ENCODE assay signal across 30 mouse cellular contexts in genomic region chr2:73070449-73071076, GRCm38 (mm10).
DNase-seq lines count a peak whose midpoint lies in the region; ATAC-seq and TF ChIP-seq lines count a peak whose summit lies in the region.
"Had no signal": no experiment of that assay in that cellular context is flagged by ENCODE, and none has a peak within 500 bp of the region (broad histone marks: within the 10 kb centered on the region; RNA-seq: fewer than 3 reads in every experiment).

No protein-coding gene starts in this region.

- no peak for TF ChIP-seq POLR2A in brain, embryonic 14.5 days (IDR thresholded peaks at IDR 0.05; ENCODE audit: borderline replicate concordance, extremely low read depth, insufficient read depth, insufficient read length, poor library complexity, severe bottlenecking)

- H3K4me2 ChIP-seq in neural tube, embryonic 15.5 days = no peak overlapping the region
- no peak overlapping the region for H3K4me2 ChIP-seq in forebrain, embryonic 11.5 days (ENCODE audit: low read depth, low read length, severe bottlenecking)
- H3K4me2 ChIP-seq: embryonic facial prominence, embryonic 13.5 days; forebrain, embryonic 13.5 days; heart, embryonic 13.5 days; hindbrain, embryonic 14.5 days had no signal

- 36% methylated on average over 10 of the region's 10 CpGs for WGBS in neural tube, embryonic 15.5 days
- 38% methylated on average over 10 of the region's 10 CpGs for WGBS in forebrain, embryonic 11.5 days

- TF ChIP-seq CTCF in E14TG2a.4 (conservative IDR thresholded peaks at IDR 0.05; ENCODE audit: low read length) = no peak
- no peak for TF ChIP-seq CTCF in brain, embryonic 14.5 days (IDR thresholded peaks at IDR 0.05; ENCODE audit: borderline replicate concordance, extremely low read depth, insufficient read depth, insufficient read length)

- no peak overlapping the region for H3K27ac ChIP-seq in ES-E14 (ENCODE audit: insufficient read depth, low read depth, low read length, poor library complexity, severe bottlenecking)
- no peak overlapping the region for H3K27ac ChIP-seq in neural tube, embryonic 15.5 days (replicated peaks)
- no peak overlapping the region for H3K27ac ChIP-seq in forebrain, embryonic 11.5 days (ENCODE audit: low read depth, low read length)
- H3K27ac ChIP-seq: embryonic facial prominence, embryonic 10.5 days; embryonic facial prominence, embryonic 13.5 days; forebrain, embryonic 13.5 days; heart, embryonic 13.5 days; hindbrain, embryonic 14.5 days; hindbrain, postnatal 0 days had no signal

- no peak for ATAC-seq in neural tube, embryonic 15.5 days (ENCODE audit: low FRiP score)
- no peak for ATAC-seq in forebrain, embryonic 11.5 days (replicated peaks; ENCODE audit: low FRiP score)
- ATAC-seq: forebrain, embryonic 13.5 days; forebrain, embryonic 16.5 days; hindbrain, postnatal 0 days; inflammation-experienced regulatory T-cells, adult 6 months; intestine, embryonic 16.5 days; Patski had no signal

- H3K4me1 ChIP-seq in E14TG2a.4 (replicated peaks; ENCODE audit: low read depth, low read length) (peaks cover 45% of the 10 kb centered on the region), ES-E14 (ENCODE audit: control insufficient read depth in 2 of 2, insufficient read depth in 2 of 2, low read length in 2 of 2, poor library complexity in 1 of 2) (peaks cover 0 to 10% of the 10 kb centered on the region in 2 experiments; a peak in 2 of 4 replicates)
- peaks cover 7% of the 10 kb centered on the region; the same call in 1 of the 2 replicates for H3K4me1 ChIP-seq in neural tube, embryonic 15.5 days
- H3K4me1 ChIP-seq in forebrain, embryonic 11.5 days (replicated peaks; ENCODE audit: control insufficient read depth, insufficient read depth, low read length) = no peaks in the 10 kb centered on the region

- H3K36me3 ChIP-seq in E14TG2a.4 (ENCODE audit: insufficient read depth, low read length) (no peaks in the 10 kb centered on the region), ES-E14 (ENCODE audit: control insufficient read depth, insufficient read depth, low read length, poor library complexity, severe bottlenecking) (no peaks in the 10 kb centered on the region)
- no peaks in the 10 kb centered on the region for H3K36me3 ChIP-seq in neural tube, embryonic 15.5 days
- no peaks in the 10 kb centered on the region for H3K36me3 ChIP-seq in forebrain, embryonic 11.5 days (ENCODE audit: control insufficient read depth, insufficient read depth, low read length)
- H3K36me3 ChIP-seq: embryonic facial prominence, embryonic 10.5 days; embryonic facial prominence, embryonic 13.5 days; G1E; heart, embryonic 13.5 days had no signal

- in situ Hi-C loops in ES-E14 (cut with MboI; ENCODE audit: low sequenced_read_pairs in 2 of 2, unreplicated experiment in 2 of 2) = no loop called here

- H3K27me3 ChIP-seq in E14TG2a.4 (ENCODE audit: insufficient read depth, low read length) = peaks cover 34% of the 10 kb centered on the region
- H3K27me3 ChIP-seq in neural tube, embryonic 15.5 days (replicated peaks) = no peaks in the 10 kb centered on the region
- peaks cover 5% of the 10 kb centered on the region; the same call in 1 of the 2 replicates for H3K27me3 ChIP-seq in forebrain, embryonic 11.5 days (ENCODE audit: control insufficient read depth, insufficient read depth, low read length)
- H3K27me3 ChIP-seq: CH12.LX; forebrain, embryonic 13.5 days; Patski had no signal

- no peak overlapping the region for H3K9ac ChIP-seq in ES-E14 (ENCODE audit: insufficient read depth, low read depth, low read length, poor library complexity, severe bottlenecking)
- H3K9ac ChIP-seq in neural tube, embryonic 15.5 days (replicated peaks) = no peak overlapping the region
- no peak overlapping the region for H3K9ac ChIP-seq in forebrain, embryonic 11.5 days (ENCODE audit: low read length)
- H3K9ac ChIP-seq: embryonic facial prominence, embryonic 13.5 days; forebrain, embryonic 13.5 days; heart, embryonic 13.5 days; hindbrain, embryonic 14.5 days had no signal

- H3K4me3 ChIP-seq in E14TG2a.4 (replicated peaks; ENCODE audit: low read length) = 0 out of 2 replicates have a peak overlapping the region, but pooled peaks have one; percentile 3
- no peak overlapping the region for H3K4me3 ChIP-seq in ES-E14 (ENCODE audit: insufficient read depth in 1 of 2, low read depth in 1 of 2, low read length in 2 of 2, poor library complexity in 1 of 2, severe bottlenecking in 1 of 2)
- no peak overlapping the region for H3K4me3 ChIP-seq in neural tube, embryonic 15.5 days (replicated peaks)
- H3K4me3 ChIP-seq in forebrain, embryonic 11.5 days (ENCODE audit: low read depth, low read length) = no peak overlapping the region
- H3K4me3 ChIP-seq: embryonic facial prominence, embryonic 10.5 days; embryonic facial prominence, embryonic 13.5 days; erythroblast, embryonic 14.5 days; forebrain, embryonic 13.5 days; heart, embryonic 13.5 days had no signal

- H3K9me3 ChIP-seq in E14TG2a.4 (ENCODE audit: low read length) (no peaks in the 10 kb centered on the region), ES-E14 (ENCODE audit: control insufficient read depth, insufficient read depth, low read depth, low read length) (no peaks in the 10 kb centered on the region)
- H3K9me3 ChIP-seq in neural tube, embryonic 15.5 days (replicated peaks) = no peaks in the 10 kb centered on the region
- H3K9me3 ChIP-seq in forebrain, embryonic 11.5 days (ENCODE audit: control insufficient read depth, low read length) = no peaks in the 10 kb centered on the region
- H3K9me3 ChIP-seq: embryonic facial prominence, embryonic 10.5 days; embryonic facial prominence, embryonic 13.5 days; forebrain, embryonic 13.5 days; G1E; heart, embryonic 13.5 days had no signal

- peak; percentile 62 for DNase-seq in ES-E14 (ENCODE audit: low read depth, low spot score)
- peak; percentile 39 for DNase-seq in brain, embryonic 14.5 days (ENCODE audit: low read depth)
- DNase-seq in forebrain, embryonic 11.5 days (ENCODE audit: low spot score) = no peak
- no peak for DNase-seq in T-cell, adult 2 months (ENCODE audit: low spot score)
- DNase-seq: B cell, adult 2 months; cerebellum, adult 11 months; cerebellum, adult 2 months; cerebellum, adult 9-11 months; cerebellum, postnatal 25 days; embryo, embryonic 11 days; gastrocnemius, postnatal 14 days; heart, adult 18-20 months; heart, postnatal 14 days; heart, postnatal 4 days; kidney, adult 18-20 months had no signal

TF ChIP-seq in ES-E14, 5 proteins besides CTCF, POLR2A, EP300 and RAD21:
- TF ChIP-seq HCFC1 (IDR thresholded peaks at IDR 0.05; ENCODE audit: borderline replicate concordance, insufficient read depth, low read length) (no peak), MAFK (IDR thresholded peaks at IDR 0.05; ENCODE audit: insufficient read depth, low read depth, low read length) (no peak), ZNF384 (IDR thresholded peaks at IDR 0.05; ENCODE audit: low read depth, low read length) (no peak), CHD2 (IDR thresholded peaks at IDR 0.05; ENCODE audit: low read depth, low read length) (no peak), ZC3H11A (IDR thresholded peaks at IDR 0.05; ENCODE audit: borderline replicate concordance, low read depth, low read length) (no peak)

Comparison
In these comparisons a context has a peak if more than half of its experiments do, and no peak if none do; other contexts are left out.
1. DNase-seq: peak in ES-E14 (single experiment) and brain, embryonic 14.5 days (single experiment); none in forebrain, embryonic 11.5 days (single experiment) and T-cell, adult 2 months (single experiment).